Mouse (Mus musculus): ENCODE measurements around the gene Ccdc116.
"Not testable (repeated sequence)": the region's sequence is repeated elsewhere in the genome, so short reads cannot be mapped to it uniquely, and the experiment has no call there.

Ccdc116 gene

DNA sequence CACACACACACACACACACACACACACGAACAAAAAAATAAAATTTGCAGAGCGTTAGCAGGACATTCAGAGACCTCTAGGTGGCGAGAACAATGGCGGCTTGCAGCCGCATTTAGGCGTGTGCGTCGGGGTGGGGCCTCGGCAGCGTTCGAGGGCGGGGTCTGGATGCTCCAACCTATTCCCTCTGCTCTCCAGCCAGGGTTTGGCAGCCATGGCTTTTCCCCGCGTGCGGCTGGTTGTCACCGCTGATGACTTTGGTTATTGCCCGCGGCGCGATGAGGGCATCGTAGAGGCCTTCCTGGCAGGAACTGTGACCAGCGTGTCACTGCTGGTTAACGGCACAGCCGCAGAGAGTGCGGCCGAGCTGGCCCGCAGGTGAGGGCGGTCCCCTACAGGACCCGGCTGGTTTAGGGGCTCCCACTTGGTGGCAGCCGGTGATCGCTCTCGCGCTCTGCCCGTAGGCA, at the start of gene Ccdc116:
TSS of gene Ccdc116 (minus strand) at position 458 of the 464 bp plus-strand sequence.
- DNase-seq (ENCODE audit: low spot score in 2 of 2) = peak; percentile 65 to 80

DNA sequence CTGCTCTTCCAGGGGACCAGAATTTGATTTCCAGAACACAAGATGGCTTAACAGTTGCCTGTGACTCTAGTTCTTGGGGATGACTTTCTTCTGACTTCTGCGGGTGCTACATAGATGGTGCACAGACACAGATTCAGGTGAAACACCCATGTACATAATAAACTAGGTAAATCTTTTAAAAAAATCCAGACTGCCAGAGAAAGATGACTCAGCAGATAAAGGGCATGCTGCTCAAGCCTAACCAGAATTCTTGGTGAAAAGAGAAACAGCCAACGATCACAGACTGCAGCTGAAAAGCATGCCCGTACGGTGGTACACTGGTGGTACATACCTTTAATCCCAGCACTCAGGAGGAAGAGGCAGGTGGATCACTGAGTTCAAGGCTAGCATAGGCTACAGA, 46.8 kb upstream of the Ccdc116 start:
- DNase-seq (ENCODE audit: low spot score in 2 of 2) = no peak

DNA sequence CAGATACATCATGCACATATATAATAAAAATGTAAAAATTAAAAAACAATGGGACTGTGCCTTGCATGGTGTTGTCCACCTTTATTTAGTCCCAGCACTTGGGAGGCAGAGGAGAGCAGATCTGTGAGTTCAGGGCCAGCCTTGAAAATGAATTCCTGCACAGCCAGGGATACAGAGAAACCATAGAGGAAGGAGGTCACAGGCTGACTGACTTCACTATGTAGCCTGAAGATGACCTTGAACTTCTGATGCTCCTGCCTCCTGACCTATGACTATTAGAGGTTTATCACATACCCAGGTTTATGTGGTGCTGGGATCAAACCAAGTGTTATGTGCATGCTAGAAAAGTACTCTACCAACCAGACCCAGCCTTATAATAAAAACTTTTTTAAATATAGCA, 38.4 kb upstream of the Ccdc116 start:
- no peak for DNase-seq (ENCODE audit: low spot score in 2 of 2)

DNA sequence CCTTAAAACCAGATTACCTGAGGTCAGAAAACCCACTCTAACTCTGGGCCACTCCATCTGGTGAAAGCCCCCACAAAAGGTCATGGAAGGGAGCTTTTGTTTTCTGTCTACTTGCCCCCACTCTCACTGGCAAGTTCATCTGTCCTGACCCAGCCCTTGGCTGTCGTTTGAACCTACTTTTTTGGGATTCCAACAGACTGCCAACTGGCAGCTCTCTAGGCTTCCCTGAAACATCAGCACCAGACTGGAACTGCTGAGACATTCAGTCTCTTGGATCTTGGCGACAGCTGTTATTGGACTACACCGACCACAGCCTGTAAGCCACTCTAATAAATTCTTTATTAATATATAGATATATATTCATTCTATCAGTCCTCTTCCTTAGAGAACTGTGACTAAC, 36.0 kb upstream of the Ccdc116 start:
- DNase-seq (ENCODE audit: low spot score in 2 of 2) = no peak

DNA sequence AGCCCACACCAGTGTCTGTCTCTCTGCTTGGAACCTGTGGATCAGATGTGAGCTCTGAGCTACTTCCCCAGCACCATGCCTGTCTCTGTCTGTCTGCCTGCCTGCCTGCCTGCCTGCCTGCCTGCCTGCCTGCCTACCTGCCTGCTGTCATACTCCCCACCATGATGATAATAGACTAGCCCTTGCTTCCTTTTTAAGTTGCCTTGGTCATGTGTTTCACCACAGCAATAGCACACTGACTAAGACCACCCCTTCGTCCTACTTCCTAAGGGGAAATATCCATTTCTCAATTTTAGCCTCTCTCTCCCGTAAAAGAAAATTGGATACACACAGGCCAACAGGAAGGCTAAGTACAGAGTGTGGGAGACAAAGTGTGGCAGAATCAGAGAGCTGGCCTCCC, 35.1 kb upstream of the Ccdc116 start:
- no peak for DNase-seq (ENCODE audit: low spot score in 2 of 2)

DNA sequence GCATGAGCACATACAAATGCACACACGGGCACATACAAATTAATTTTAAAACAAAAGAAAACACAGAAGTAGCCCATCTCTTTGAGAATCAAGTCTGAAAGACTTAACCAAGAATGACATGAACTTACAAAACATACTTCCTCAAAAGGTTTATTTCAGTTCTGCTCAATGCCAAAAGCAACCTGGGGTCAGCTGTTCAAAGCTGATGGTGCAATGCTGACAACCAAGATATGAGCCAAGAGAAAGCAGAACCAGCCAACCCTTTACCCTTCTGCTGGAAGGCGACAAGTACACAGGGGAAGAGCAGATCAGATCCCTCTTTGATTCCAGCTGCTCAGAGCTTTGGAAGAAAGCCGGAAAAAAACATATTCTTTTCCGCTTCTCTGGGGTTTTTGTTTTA, 34.4 kb upstream of the Ccdc116 start:
- no peak for DNase-seq (ENCODE audit: low spot score in 2 of 2)

DNA sequence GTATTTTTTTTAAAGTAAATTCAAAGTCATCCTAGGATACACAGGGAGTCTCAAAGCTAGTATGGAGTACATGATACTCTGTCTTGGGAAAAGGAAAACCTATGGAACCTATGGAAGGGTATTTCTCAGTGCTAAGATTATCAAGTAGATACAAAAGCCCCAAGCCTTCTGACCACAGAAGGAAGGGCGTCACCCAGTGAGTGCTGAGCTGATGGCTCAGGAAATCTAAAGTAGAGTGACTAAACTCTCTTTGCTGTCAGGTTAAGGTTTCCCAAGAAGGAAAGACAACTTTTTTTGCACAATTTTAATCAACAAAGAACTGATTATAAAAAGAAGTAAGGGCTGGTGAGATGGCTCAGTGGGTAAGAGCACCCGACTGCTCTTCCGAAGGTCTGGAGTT, 32.7 kb upstream of the Ccdc116 start:
- DNase-seq (ENCODE audit: low spot score in 2 of 2) = no peak

DNA sequence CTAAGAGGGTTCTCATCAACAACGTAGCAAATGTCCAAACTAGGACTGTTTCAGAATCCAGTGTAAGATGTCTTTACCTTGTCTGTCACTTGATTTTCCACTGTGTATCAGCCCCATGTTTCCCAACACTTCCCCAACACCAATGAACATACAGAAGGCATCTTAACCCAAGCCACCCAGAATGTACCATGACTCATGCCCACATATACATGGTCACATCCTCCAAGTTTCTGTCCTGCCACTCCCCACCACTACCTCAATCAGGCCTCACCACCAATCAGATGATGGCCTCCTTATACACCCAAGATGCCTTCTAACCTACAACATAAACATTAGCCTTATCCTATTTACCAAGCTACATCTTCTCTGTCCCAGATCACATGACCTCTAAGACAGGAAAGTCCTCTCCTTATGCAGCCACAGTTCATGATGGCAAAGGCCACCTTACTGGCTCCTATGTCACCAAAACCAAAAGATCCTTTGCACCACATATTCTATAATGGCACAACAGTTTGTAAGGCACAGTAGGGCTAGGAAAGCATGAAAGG, 30.7 kb upstream of the Ccdc116 start:
- DNase-seq (ENCODE audit: low spot score in 2 of 2) = no peak

DNA sequence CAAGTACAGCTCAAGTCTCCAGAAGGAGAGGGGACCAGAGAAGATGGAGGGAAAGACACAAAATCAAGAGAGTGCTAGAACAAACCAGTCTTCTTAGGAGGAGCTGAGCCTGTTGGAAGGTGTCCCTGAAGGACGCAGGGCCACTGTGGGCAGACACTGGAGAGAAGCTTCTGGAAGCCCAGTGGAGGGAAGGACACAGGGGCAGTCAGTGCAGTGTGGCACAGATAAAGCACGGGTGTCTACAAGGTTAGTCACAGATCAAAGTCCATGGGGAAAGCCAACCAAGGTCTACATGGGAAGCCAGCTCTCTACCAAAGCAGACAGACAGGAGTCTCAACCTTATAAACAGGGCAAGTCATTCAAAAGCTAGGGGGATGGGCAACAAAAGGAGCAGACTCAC, 28.7 kb upstream of the Ccdc116 start:
- no peak for DNase-seq (ENCODE audit: low spot score in 2 of 2)

DNA sequence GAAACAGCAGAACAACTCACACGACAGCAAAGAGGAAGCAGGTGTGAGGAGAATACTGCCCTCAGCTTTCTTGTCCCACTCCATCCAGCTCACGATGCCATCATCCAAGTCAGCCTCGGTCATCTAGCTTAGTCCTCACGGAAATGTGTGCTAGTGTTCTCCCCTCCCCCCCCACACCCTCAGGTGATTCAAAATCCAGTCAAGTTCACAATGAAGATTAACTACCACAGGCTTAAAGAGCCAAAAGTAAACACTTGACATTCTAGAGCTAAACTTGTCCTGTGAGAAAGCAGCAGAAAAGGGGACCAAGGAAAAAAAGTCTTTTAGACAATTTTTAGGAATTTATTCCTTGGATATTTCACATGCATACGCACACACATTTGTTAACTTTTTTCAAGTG, 21.0 kb upstream of the Ccdc116 start:
- no peak for DNase-seq (ENCODE audit: low spot score in 2 of 2)

DNA sequence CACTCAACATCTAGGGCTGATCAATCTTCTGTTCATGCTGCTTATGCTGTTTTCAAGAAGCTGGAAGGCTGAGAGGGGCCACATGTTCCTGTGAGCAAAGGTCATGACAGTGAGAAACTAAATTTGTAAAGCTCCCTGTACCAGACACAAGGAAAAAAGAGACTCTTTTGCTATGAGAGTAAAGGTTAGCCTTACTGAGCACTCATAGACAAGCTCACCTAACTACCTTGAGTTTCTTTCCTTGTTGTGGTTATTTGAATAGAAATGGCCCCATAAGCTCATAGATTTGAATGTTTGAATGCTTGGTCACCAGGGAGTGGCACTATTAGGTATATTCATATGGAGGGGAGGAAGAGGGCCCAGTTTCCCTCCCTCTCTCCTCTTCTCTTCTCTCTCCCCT, 20.1 kb upstream of the Ccdc116 start:
- no peak for DNase-seq (ENCODE audit: low spot score in 2 of 2)

DNA sequence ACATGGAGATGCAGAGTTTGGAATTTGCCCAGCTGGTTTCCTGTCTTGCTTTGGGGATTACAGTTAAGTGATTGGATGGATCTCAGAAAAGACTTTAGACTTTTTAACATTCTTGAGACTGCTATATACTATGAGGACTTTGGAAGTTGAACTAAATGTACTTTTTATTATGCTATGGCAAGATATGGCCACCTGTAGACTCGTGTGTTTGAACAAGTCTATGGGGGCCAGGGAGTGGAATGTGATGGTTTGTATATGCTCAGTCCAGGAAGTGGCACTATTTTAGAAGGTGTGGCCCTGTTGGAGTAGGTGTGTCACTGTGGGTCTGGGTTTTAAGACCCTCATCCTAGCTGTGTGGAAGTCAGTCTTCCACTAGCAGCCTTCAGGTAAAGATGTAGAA, 18.4 kb upstream of the Ccdc116 start:
- DNase-seq (ENCODE audit: low spot score in 2 of 2) = not testable (repeated sequence)

DNA sequence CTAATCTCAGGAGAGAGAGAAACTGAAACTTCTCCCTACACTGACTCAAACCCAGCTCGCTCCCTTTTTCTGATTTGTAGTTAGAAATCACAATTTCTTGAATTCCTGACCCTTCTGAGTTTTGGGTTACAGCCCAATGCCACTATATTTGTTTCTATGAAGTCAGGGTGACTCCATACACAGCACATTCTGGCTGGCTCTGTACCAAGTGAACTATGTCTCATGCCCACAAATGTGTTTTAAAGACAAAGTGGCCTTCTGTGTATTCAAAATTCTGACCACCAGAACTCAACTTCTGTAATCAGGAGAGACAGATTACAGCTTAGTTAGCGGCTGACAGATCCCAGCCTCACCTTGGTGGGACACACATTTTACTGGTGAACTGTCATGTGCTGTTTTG, 7.3 kb upstream of the Ccdc116 start:
- no peak for DNase-seq (ENCODE audit: low spot score in 2 of 2)

DNA sequence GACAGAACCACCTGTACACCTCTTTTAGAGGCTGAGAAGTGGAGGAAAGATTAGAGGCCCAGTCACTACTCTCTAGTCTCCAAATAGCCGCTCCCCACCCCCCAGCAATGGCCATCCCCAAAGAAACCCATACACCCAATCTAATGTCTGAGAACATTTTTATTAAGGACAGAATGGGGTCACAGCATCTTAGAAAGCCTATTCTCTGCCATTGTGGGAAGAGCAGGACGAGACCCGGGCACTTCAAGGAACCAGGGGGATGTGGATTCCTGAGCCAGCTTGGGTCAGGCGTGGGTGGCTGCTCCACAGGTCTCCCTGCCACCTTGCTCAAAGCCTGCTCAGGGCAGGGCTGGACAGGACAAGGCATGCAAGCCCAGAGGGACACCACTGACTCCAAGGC, 4.8 kb upstream of the Ccdc116 start:
- DNase-seq (ENCODE audit: low spot score in 2 of 2) = no peak

DNA sequence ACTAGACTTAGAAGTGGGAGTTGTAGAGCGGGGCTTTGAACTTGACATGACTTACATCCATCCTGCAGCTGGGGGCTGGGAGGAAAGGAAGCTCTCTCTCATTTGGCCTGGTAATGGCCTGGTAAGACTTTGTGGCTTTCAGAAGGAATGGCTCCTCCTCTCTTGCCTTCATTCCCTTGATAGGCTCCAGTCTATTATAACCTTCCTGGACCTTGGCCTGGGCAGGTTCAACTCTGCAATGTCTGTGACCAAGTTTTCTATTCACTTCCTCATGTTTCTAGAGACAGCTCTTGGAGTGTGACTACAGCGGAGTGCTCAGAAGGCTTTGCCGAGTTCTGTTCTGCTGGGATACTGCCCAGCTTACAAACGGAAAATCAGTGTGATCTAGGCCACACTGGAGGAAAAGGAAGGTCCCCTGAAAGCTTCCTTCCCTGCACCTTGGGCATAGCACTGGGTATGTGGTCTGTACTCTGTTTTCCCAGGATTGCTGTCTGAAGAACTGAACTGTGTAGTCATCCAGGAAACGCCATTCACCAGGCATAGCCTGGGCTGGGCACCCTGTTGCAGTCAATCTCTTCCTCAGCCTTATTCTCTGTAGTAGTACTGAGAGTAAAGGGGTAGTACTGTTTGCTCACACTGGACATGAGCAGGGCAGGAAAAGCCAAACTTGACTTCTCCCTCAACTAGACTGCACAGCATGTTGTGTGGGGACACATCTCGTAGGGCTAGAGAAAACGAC, 3.7 kb upstream of the Ccdc116 start:
- DNase-seq (ENCODE audit: low spot score in 2 of 2) = no peak

DNA sequence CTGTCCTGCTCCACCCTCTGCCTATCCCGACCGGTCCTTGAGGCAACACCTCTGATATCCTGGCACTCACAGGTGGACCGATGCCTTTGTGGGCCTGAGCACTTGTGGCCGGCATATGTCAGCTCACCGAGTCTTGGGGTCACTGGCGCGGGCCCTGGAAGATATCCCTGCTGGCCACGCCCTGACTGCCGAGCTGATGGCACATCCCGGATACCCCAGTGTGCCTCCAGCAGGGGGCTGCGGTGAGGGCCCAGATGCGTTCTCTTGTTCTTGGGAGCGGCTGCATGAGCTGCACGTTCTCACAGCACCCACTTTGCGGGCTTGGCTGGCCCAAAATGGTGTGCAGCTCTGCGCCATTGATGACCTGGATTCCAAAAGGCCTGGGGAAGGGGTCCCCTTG, 1.1 kb upstream of the Ccdc116 start:
- DNase-seq (ENCODE audit: low spot score in 2 of 2) = peak; percentile 33 to 42

DNA sequence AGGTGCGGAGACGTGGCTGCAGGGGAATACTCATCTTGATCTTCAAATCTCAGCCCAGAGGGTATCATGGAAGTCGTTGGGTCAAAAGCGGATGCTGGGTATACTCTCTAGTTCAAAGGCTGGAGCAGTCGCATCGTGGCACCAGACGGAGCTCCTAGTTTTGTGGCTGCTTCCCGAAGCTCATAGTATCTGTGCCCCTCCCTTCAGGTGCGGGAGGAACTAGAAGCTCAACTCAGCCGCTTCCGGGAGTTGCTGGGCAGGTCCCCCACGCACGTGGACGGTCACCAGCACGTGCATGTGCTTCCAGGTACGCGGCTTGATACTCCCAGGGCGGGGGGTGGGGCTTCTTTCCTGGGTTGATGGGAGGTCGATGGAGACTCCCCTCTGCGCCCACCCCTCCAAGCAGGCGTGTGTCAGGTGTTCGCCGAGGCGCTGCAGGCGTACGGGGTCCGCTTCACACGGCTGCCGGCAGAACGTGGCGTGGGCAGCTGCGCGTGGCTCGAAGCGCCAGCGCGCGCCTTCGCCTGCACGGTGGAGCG, 431 bp upstream of the Ccdc116 start:
- DNase-seq (ENCODE audit: low spot score in 2 of 2) = peak in 1 of 2 experiments; percentile 40

DNA sequence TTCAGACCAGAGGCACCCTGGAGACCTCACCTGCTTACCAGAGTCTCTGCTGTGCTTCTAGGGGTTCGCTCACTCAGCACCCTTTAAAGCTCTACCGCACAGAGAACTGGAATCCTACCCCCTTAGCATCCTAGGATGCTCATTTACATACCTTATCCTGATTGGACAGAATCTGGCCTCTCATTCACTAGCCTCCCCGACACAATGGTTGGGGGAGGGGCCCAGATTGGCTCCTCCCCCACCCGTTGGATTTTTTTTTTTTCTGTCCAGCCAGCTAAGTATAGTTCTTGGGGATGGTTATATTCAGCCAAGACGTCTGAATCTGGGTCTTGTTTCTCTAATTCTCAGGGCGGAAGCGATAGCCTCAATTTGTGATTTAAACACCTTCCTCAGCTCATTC, 2.7 kb downstream of the Ccdc116 start, which contains the start of gene Ydjc:
TSS of gene Ydjc (plus strand) at position 283 of the 400 bp plus-strand sequence.
- DNase-seq (ENCODE audit: low spot score in 2 of 2) = no peak

DNA sequence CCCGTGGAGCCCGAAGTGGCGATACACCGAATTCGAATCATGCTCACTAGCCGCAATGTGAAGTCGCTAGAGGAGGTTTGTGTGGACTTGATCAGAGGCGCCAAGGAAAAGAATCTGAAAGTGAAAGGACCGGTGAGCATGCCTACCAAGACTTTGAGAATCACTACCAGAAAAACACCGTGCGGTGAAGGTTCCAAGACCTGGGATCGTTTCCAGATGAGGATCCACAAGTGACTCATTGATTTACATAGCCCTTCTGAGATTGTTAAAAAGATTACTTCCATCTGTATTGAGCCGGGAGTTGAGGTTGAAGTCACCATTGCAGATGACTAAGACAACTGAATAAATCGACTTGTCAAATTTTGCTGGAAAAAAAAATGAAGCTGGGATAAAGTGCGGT, 9.7 kb downstream of the Ccdc116 start:
- DNase-seq (ENCODE audit: low spot score in 2 of 2) = no peak

DNA sequence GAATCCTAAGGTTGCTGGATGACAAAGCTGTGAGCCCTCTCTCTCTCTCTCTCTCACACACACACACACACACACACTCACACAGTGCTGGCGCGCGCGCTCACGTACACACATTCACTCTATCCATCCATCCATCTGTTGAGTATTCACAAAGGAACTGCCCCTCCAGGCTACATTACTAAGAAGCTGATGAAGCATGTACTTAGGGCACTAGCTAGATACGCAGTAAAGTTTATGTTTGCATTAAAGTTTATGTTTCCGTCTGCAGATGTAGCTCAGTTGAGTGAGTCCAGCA, 14.2 kb downstream of the Ccdc116 start:
- DNase-seq (ENCODE audit: low spot score in 2 of 2) = no peak

DNA sequence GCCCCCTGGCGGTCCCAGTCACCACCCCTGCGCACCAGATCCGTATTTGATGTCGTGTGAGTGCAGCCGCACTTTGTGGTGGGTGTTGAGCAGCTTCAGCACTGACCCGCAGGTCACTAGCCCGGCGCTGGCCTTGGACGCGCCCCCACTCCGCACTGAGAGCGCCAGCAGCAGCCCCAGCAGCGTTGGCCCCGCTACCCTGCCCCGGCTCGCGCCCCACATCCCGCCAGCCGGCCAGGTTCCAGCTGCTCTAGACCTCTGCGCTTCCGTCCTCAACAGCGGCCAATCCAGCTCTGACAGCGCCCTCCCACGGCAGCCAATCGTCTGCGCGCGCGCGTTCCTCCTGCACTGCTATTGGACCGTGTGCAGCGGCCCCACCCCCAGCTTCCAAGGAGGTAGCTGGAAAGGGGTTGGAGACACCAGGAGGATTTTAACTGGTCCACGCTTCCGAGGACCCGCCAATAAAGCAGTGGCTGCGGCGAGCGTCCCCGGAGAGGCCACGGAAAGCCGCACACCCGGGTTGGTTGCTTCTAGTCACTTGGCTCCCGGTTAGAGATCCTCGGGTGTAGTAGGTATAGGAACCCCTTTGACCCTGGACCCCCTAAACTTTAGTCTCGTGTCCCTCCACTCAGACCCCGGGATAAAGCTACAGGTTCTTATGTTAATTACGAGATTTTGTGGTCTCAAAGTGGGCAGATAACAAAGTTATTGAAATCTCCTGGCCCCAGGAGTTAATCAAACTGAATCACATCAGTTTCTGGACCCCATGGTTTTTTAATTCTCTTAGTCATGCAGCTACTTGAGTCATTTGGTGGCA, 14.7 kb downstream of the Ccdc116 start, which contains the start of gene Sdf2l1:
TSS of gene Sdf2l1 (minus strand) at position 295 of the 817 bp plus-strand sequence.
- DNase-seq (ENCODE audit: low spot score in 2 of 2) = peak; percentile 95 to 98
